Mouse (Mus musculus) cortical plate, adult 2 months (tissue): Measurements from ENCODE around the gene Hprt. TPM values are rescaled to one million over a fixed set of nuclear protein-coding genes. Genes with fewer than 3 reads are reported as not detected.

ENCODE experiments used
- H3K27ac ChIP-seq: fragments of 200-500 bp; 2 replicates; pipeline ENCODE4 v1.5.1; 2012; ENCODE audit warnings: low read length, control low read depth, inconsistent platforms; ENCODE audit not compliant: insufficient read depth
- H3K4me1 ChIP-seq: fragments of 200-500 bp; 2 replicates; pipeline ENCODE4 v1.6.1; 2011; ENCODE audit warnings: low read length; ENCODE audit not compliant: control insufficient read depth, insufficient read depth
- H3K4me3 ChIP-seq: fragments of 200-500 bp; 2 replicates; pipeline ENCODE4 v1.5.1; 2011; ENCODE audit warnings: mild to moderate bottlenecking, low read length, control low read depth; ENCODE audit not compliant: insufficient read depth
- CTCF ChIP-seq: fragments of 200-500 bp; IDR thresholded peaks from 2 replicates; pipeline ENCODE4 v1.5.1; 2011; ENCODE audit warnings: mild to moderate bottlenecking, control low read depth, low read length; ENCODE audit not compliant: insufficient read depth; ENCODE audit errors: extremely low read depth
- POLR2A ChIP-seq: fragments of 200-500 bp; IDR thresholded peaks from 2 replicates; pipeline ENCODE4 v1.6.1; 2011; ENCODE audit warnings: mild to moderate bottlenecking, low read length, control low read depth; ENCODE audit not compliant: insufficient read depth; ENCODE audit errors: extremely low read depth
- polyA plus RNA-seq: library from polyadenylated mRNA; depleted of rRNA; stranded (reverse); fragments of >200 nt; gene quantifications from 2 replicates; pipeline ENCODE4 v1.2.3, GENCODE M21; 2012

Gene Hprt
- polyA plus RNA-seq, 1 experiment = 165 TPM

DNA sequence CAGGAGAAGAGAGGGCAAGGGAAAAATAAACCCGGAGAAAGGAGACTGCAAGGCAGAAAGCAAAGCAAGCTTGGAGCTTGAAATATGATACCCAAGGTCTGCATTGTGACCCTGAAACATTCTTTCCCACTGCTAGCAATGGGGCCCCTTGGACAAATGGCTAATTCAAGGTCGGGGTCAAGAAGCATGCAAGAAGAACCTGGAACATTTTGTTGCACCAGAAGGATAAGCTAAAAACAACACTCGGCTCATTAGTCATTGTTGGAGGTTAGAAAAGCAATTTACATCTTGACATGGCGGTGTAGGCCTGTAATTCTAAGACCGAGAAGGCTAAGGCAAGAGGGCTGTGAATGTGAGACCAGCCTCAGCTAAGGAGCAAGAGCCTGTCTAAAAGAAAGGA lies 51.7 kb downstream of the Hprt start:
- TF ChIP-seq POLR2A = no peak
- TF ChIP-seq CTCF = no peak
- Histone ChIP-seq H3K4me3 (no peak overlapping the region), H3K27ac (no peak overlapping the region), H3K4me1 (no peaks in the 10 kb centered on the region)

GRCm38 (mm10) chrX:53040138-53040537 lies 52.2 kb downstream of the Hprt start:
- TF ChIP-seq CTCF = no peak
- TF ChIP-seq POLR2A = no peak
- Histone ChIP-seq H3K27ac (no peak overlapping the region), H3K4me1 (no peaks in the 10 kb centered on the region), H3K4me3 (no peak overlapping the region)

- H3K4me1 ChIP-seq = no peaks in the 10 kb centered on the region
- no peak for TF ChIP-seq POLR2A
- no peak for TF ChIP-seq CTCF
- H3K4me3 ChIP-seq = no peak overlapping the region
- no peak overlapping the region for H3K27ac ChIP-seq
These were observed 53.1 kb downstream of the Hprt start for GRCm38 (mm10) chrX:53041006-53041405.

- Histone ChIP-seq H3K4me3 (no peak overlapping the region), H3K4me1 (no peaks in the 10 kb centered on the region), H3K27ac (no peak overlapping the region)
- TF ChIP-seq POLR2A = no peak
- no peak for TF ChIP-seq CTCF
These were observed 57.4 kb downstream of the Hprt start for GRCm38 (mm10) chrX:53045187-53045903.

- no peaks in the 10 kb centered on the region for H3K4me1 ChIP-seq
- TF ChIP-seq POLR2A = no peak
- TF ChIP-seq CTCF = no peak
- H3K4me3 ChIP-seq = no peak overlapping the region
- H3K27ac ChIP-seq = no peak overlapping the region
These were observed 58.1 kb downstream of the Hprt start for GRCm38 (mm10) chrX:53046033-53046432.

GRCm38 (mm10) chrX:53046911-53047310 lies 59.0 kb downstream of the Hprt start:
- no peak overlapping the region for H3K27ac ChIP-seq
- no peak overlapping the region for H3K4me3 ChIP-seq
- H3K4me1 ChIP-seq = no peaks in the 10 kb centered on the region
- no peak for TF ChIP-seq POLR2A
- TF ChIP-seq CTCF = no peak

DNA sequence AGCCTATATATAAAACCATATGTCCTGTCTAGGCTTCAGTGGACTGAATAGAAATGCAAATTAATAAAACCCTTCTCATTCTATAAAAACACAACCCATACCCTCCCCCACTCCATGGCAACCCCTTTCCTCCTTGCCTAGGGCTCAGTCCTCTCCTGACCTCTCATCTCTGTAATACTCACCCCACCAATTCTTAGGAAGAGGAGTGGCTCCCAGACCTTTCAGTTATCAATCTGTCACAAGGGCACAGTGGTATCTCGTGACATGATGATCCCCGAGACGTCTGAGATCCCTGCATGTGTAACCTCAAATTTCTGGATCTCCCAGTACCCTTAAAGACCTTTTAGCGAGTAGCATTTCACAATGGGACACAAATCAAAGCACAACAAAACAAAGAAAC lies 61.3 kb downstream of the Hprt start:
- no peak for TF ChIP-seq CTCF
- no peak for TF ChIP-seq POLR2A
- no peak overlapping the region for H3K4me3 ChIP-seq

GRCm38 (mm10) chrX:53050353-53050752 lies 62.4 kb downstream of the Hprt start:
- Histone ChIP-seq H3K27ac (no peak overlapping the region), H3K4me1 (no peaks in the 10 kb centered on the region), H3K4me3 (no peak overlapping the region)
- TF ChIP-seq POLR2A (no peak), CTCF (no peak)

More for the DNA sequence above, 61.3 kb downstream of the Hprt start:
- no peak overlapping the region for H3K27ac ChIP-seq
- H3K4me1 ChIP-seq = no peaks in the 10 kb centered on the region

DNA sequence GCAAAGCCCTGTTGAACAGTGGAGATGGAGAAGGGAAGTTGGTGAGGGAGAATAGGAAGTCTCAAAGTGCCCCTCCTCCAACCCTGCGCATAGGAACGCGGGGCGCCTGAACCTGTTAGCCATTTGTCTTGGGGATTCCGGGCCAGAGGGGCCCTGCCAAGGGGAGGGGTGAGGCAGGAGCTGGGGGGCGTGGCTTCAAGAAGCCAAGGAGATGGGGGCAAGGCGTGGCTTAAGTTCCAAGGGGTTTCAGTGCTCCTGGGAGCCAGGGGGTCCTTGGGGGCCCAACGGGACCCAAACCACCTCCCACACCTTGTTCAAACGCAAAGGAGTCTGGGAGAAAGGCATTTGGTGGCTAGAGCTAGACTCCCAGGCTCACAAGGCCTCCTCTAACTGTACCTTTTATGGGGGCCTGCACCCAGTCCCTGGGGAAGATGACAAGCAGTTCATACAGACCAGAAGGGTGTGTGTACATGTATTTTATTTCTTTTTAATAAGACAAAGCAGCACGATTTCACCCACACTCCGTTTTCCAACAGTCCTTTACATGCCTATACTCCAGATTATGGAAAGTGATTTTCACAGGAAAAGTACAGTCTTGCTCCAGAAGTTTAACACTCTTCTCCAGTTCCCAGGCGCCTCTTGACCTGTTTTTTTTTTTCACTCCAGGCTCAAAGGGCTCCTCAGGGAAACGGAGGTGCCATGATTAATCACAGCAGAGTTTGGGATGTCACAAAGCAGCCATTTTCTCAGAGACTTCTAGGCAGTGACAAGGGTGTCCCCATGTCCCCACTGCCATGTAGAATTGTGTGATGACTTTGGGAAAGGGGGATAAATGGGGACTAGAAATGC lies 64.9 kb downstream of the Hprt start:
- TF ChIP-seq CTCF (no peak), POLR2A (no peak)
- Histone ChIP-seq H3K4me3 (no peak overlapping the region), H3K4me1 (no peaks in the 10 kb centered on the region), H3K27ac (no peak overlapping the region)

- no peaks in the 10 kb centered on the region for H3K4me1 ChIP-seq
- H3K27ac ChIP-seq = no peak overlapping the region
- no peak overlapping the region for H3K4me3 ChIP-seq
- TF ChIP-seq CTCF (no peak), POLR2A (no peak)
These were observed 65.9 kb downstream of the Hprt start for GRCm38 (mm10) chrX:53053885-53054284.
